Mouse (Mus musculus) midbrain, embryonic 11.5 days (tissue): ENCODE measurements around the gene Rbbp6. TPM values are rescaled to one million over a fixed set of nuclear protein-coding genes. Genes with fewer than 3 reads are reported as not detected.
A peak's percentile ranks its signal among the peaks of the same experiment; 100 is the strongest.

Experiments
- ATAC-seq: fragments of 200-750 bp; cut with Nextera tagmentation; 2 replicates; pipeline ENCODE4 v1.8.0; 2017; ENCODE audit warnings: moderate TSS enrichment, moderate library complexity; ENCODE audit not compliant: low FRiP score
- DNase-seq: peaks from one replicate; pipeline ENCODE4 v3.0.0; 2015; ENCODE audit warnings: low spot score; ENCODE audit errors: missing footprints
- H3K27ac ChIP-seq: fragments of 300-500 bp; sonication (generic); 2 replicates; pipeline ENCODE4 v1.5.1; 2014; ENCODE audit warnings: low read depth, low read length
- H3K27me3 ChIP-seq: fragments of 300-500 bp; sonication (generic); 2 replicates; pipeline ENCODE4 v1.6.1; 2014; ENCODE audit warnings: mild to moderate bottlenecking, low read length, moderate library complexity, mixed read lengths; ENCODE audit not compliant: control insufficient read depth, insufficient read depth
- H3K36me3 ChIP-seq: fragments of 300-500 bp; sonication (generic); 2 replicates; pipeline ENCODE4 v1.6.1; 2014; ENCODE audit warnings: mild to moderate bottlenecking, low read length, moderate library complexity, mixed read lengths; ENCODE audit not compliant: control insufficient read depth, insufficient read depth
- H3K4me1 ChIP-seq: fragments of 300-500 bp; sonication (generic); 2 replicates; pipeline ENCODE4 v1.6.1; 2014; ENCODE audit warnings: low read length; ENCODE audit not compliant: control insufficient read depth, insufficient read depth
- H3K4me2 ChIP-seq: fragments of 300-500 bp; sonication (generic); 2 replicates; pipeline ENCODE4 v1.6.1; 2014; ENCODE audit warnings: mild to moderate bottlenecking, moderate library complexity
- H3K4me3 ChIP-seq: fragments of 300-500 bp; sonication (generic); 2 replicates; pipeline ENCODE4 v1.5.1; 2014; ENCODE audit warnings: low read depth, low read length
- H3K9ac ChIP-seq: fragments of 300-500 bp; sonication (generic); 2 replicates; pipeline ENCODE4 v1.6.1; 2014; ENCODE audit warnings: low read length
- H3K9me3 ChIP-seq: fragments of 300-500 bp; sonication (generic); 2 replicates; pipeline ENCODE4 v1.6.1; 2016; ENCODE audit warnings: low read length; ENCODE audit not compliant: control insufficient read depth
- WGBS: fragments of 180-500 bp; shearing (Covaris S2); extraction: QIAGEN DNeasy Blood & Tissue Kit; methylation state at CpG from one replicate; pipeline ENCODE4 v1.1.7; 2014; 5-methylcytosine and 5-hydroxymethylcytosine counted together
- polyA plus RNA-seq: library from polyadenylated mRNA; unstranded; fragments of >200 nt; fragmentation: Nextera tagmentation; extraction: Ambion mirVana; gene quantifications from 2 replicates; pipeline ENCODE4 v1.2.1, GENCODE M21; 2014

Gene Rbbp6
- polyA plus RNA-seq, 1 experiment from 2014 or later: 32.8 TPM

GRCm38 (mm10) chr7:123001341-123002027, 36.0 kb downstream of the Rbbp6 start:
- Histone ChIP-seq H3K4me3 (no peak overlapping the region), H3K4me1 (no peaks in the 10 kb centered on the region), H3K36me3 (peaks cover 48% of the 10 kb centered on the region), H3K9me3 (no peaks in the 10 kb centered on the region), H3K4me2 (no peak overlapping the region), H3K9ac (no peak overlapping the region), H3K27ac (no peak overlapping the region), H3K27me3 (no peaks in the 10 kb centered on the region)
- 92% methylated on average over 20 of the region's 20 CpGs for WGBS
- DNase-seq (no peak), ATAC-seq (no peak)

GRCm38 (mm10) chr7:123002028-123002410, 36.5 kb downstream of the Rbbp6 start:
- Histone ChIP-seq H3K9me3 (no peaks in the 10 kb centered on the region), H3K27me3 (no peaks in the 10 kb centered on the region), H3K27ac (no peak overlapping the region), H3K4me3 (no peak overlapping the region), H3K36me3 (peaks cover 44% of the 10 kb centered on the region), H3K9ac (no peak overlapping the region), H3K4me2 (no peak overlapping the region), H3K4me1 (no peaks in the 10 kb centered on the region)
- WGBS: 98% methylated on average over 6 of the region's 6 CpGs
- ATAC-seq: no peak
- no peak for DNase-seq

DNA sequence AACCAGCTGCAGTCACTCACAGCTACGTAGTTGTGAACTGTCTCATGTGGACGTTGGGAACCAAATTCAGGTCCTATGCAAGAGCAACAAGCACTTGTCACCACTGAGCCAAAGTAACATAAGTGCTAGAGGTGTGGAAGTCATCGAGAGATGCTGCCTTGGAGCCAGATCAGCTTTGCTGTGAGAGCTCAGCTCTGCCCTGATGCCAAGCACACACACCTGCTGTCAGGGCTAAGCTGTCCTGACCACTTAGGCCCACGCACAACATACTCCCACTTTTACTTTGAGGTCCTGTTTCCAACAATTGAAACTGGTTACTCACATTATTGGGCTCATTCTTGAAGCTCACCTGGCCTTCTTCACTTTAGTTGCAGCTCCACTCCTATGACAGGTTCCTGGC, 37.7 kb downstream of the Rbbp6 start:
- H3K27me3 ChIP-seq: no peaks in the 10 kb centered on the region
- H3K27ac ChIP-seq: no peak overlapping the region
- ATAC-seq (no peak), DNase-seq (no peak)
- H3K4me2 ChIP-seq: no peak overlapping the region
- H3K4me1 ChIP-seq: no peaks in the 10 kb centered on the region
- WGBS: 91% methylated on average over 4 of the region's 4 CpGs
- peaks cover 43% of the 10 kb centered on the region for H3K36me3 ChIP-seq
- H3K9ac ChIP-seq: no peak overlapping the region
- no peaks in the 10 kb centered on the region for H3K9me3 ChIP-seq
- H3K4me3 ChIP-seq: no peak overlapping the region

DNA sequence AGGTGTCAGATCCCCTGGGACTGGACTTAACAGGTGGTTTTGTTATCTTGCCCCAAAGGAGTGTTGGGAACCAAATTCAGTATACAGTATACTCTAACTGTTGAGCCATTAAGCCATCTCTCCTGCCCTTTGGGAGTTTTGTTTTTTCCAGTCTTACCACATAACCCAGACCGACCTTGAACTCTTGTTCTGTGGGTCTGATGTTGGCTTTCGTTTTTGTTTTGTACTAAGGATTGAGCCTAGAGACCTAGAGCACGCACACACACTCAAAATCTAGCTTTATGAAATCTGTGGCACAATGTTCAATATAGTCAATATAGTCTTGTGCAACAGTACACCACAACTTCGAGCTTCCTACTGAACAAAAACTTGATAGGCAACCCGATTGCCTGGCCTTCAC, 39.0 kb downstream of the Rbbp6 start:
- Histone ChIP-seq H3K9ac (no peak overlapping the region), H3K4me2 (no peak overlapping the region), H3K9me3 (no peaks in the 10 kb centered on the region), H3K4me3 (no peak overlapping the region), H3K27me3 (no peaks in the 10 kb centered on the region), H3K27ac (no peak overlapping the region), H3K36me3 (peaks cover 34% of the 10 kb centered on the region), H3K4me1 (no peaks in the 10 kb centered on the region)
- peak; percentile 84 for DNase-seq
- no peak for ATAC-seq
- WGBS: 92% methylated on average over 5 of the region's 5 CpGs

GRCm38 (mm10) chr7:123006251-123006650, 40.8 kb downstream of the Rbbp6 start:
- Histone ChIP-seq H3K4me2 (no peak overlapping the region), H3K27me3 (no peaks in the 10 kb centered on the region), H3K36me3 (peaks cover 23% of the 10 kb centered on the region; the same call in 1 of the 2 replicates), H3K9me3 (no peaks in the 10 kb centered on the region), H3K9ac (no peak overlapping the region), H3K4me3 (no peak overlapping the region), H3K27ac (no peak overlapping the region), H3K4me1 (no peaks in the 10 kb centered on the region)
- 62% methylated on average over 2 of the region's 2 CpGs for WGBS
- DNase-seq: no peak
- no peak for ATAC-seq

DNA sequence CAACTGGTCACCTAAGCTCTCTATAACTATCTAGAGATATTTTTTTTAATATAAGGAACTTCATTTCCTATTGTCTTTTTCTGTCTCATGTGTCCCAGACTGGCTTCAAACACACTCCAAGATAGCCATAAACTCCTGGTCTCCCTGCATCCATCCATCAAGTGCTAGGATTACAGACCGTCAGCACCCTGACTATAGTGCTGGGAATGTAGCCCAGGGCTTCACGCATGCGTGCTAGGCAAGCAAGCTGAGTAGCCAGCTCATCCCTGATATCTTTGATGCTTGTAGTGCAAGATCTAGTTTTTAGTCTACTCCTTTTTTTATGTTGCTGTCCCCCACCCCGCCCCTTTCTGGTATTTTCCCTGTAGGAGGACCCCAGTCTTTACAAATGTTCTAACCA, 42.3 kb downstream of the Rbbp6 start:
- H3K4me2 ChIP-seq: no peak overlapping the region
- WGBS: 88% methylated on average over 4 of the region's 4 CpGs
- H3K4me3 ChIP-seq: no peak overlapping the region
- DNase-seq: no peak
- no peak overlapping the region for H3K27ac ChIP-seq
- no peak for ATAC-seq
- no peaks in the 10 kb centered on the region for H3K9me3 ChIP-seq
- H3K4me1 ChIP-seq: no peaks in the 10 kb centered on the region
- H3K36me3 ChIP-seq: peaks cover 17% of the 10 kb centered on the region; the same call in 1 of the 2 replicates
- H3K27me3 ChIP-seq: no peaks in the 10 kb centered on the region
- no peak overlapping the region for H3K9ac ChIP-seq

- DNase-seq (no peak), ATAC-seq (no peak)
- WGBS: 89% methylated on average over 5 of the region's 5 CpGs
- Histone ChIP-seq H3K36me3 (no peaks in the 10 kb centered on the region), H3K9me3 (no peaks in the 10 kb centered on the region), H3K4me2 (no peak overlapping the region), H3K27ac (no peak overlapping the region), H3K4me1 (no peaks in the 10 kb centered on the region), H3K27me3 (no peaks in the 10 kb centered on the region), H3K4me3 (no peak overlapping the region), H3K9ac (no peak overlapping the region)
Observed at GRCm38 (mm10) chr7:123013466-123013865, 48.0 kb downstream of the Rbbp6 start.

- H3K4me1 ChIP-seq: no peaks in the 10 kb centered on the region
- WGBS: 86% methylated on average over 7 of the region's 7 CpGs
- no peaks in the 10 kb centered on the region for H3K27me3 ChIP-seq
- ATAC-seq: no peak
- no peak overlapping the region for H3K9ac ChIP-seq
- H3K9me3 ChIP-seq: no peaks in the 10 kb centered on the region
- no peak for DNase-seq
- no peak overlapping the region for H3K4me2 ChIP-seq
- no peak overlapping the region for H3K27ac ChIP-seq
- no peak overlapping the region for H3K4me3 ChIP-seq
- no peaks in the 10 kb centered on the region for H3K36me3 ChIP-seq
Observed at GRCm38 (mm10) chr7:123014729-123015128, 49.2 kb downstream of the Rbbp6 start.

- no peaks in the 10 kb centered on the region for H3K27me3 ChIP-seq
- DNase-seq (peak; percentile 92), ATAC-seq (no peak)
- no peak overlapping the region for H3K27ac ChIP-seq
- H3K36me3 ChIP-seq: no peaks in the 10 kb centered on the region
- H3K4me3 ChIP-seq: no peak overlapping the region
- H3K9me3 ChIP-seq: no peaks in the 10 kb centered on the region
- WGBS: 33% methylated on average over 3 of the region's 3 CpGs
- H3K4me2 ChIP-seq: no peak overlapping the region
- no peak overlapping the region for H3K9ac ChIP-seq
- H3K4me1 ChIP-seq: no peaks in the 10 kb centered on the region
Observed at GRCm38 (mm10) chr7:123017627-123018026, 52.1 kb downstream of the Rbbp6 start.
